Mouse (Mus musculus): Measurements from ENCODE around the gene Veph1. TPM values are rescaled to one million over a fixed set of nuclear protein-coding genes. Genes with fewer than 3 reads are reported as not detected.

Gene Veph1
- total and polyA plus RNA-seq, 3 experiments, result not detected

DNA sequence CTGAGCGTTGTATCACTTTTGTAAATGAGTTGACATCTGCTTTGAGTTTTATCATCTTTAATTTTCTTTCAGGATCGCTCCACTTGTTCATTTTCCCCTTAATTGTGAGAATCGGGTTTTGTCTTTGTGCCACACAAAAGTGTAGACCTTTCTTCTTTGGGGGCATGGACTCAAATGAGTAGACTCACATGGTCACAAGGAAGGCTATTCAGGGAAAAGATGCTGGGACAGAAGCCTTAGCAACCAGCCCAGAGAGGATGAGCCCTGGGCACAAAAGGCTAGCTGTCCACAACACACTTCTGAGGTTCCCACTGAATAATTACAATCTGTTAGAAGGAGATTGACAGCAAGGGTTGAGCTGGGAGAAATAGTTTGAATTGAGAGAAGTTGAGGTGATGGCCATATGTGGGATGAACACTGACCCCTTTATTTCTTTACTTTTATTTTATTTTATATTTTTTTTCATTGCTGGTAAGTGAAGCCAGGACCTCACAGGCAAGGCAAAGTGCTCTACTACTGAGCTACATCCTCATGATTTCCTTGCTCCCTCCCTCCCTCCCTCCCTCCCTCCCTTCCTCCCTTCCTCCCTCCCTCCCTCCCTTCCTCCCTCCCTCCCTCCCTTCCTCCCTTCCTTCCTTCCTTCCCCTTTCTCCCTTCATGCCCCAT is 126.6 kb downstream of the Veph1 start:
- Histone ChIP-seq H3K4me3 (replicated peaks in 1 of 3; ENCODE audit: low read depth in 2 of 3, low read length in 2 of 3, poor library complexity in 1 of 3) (no peak overlapping the region), H3K4me2 (ENCODE audit: insufficient read depth, low read depth, poor library complexity, severe bottlenecking) (no peak overlapping the region), H3K27me3 (replicated peaks) (no peaks in the 10 kb centered on the region), H3K27ac (ENCODE audit: insufficient read depth, low read depth) (no peak overlapping the region), H3K36me3 (replicated peaks in 1 of 2; ENCODE audit: control insufficient read depth in 1 of 2, insufficient read depth in 1 of 2, low read length in 1 of 2) (no peaks in the 10 kb centered on the region), H3K4me1 (ENCODE audit: control insufficient read depth in 1 of 2, insufficient read depth in 2 of 2) (no peaks in the 10 kb centered on the region), H3K9ac (ENCODE audit: insufficient read depth, low read depth) (no peak overlapping the region), H3K79me2 (replicated peaks; ENCODE audit: control insufficient read depth, extremely low read depth, insufficient read depth, poor library complexity, severe bottlenecking) (no peaks in the 10 kb centered on the region), H3K9me3 (replicated peaks; ENCODE audit: low read length) (no peaks in the 10 kb centered on the region)
- in situ Hi-C loops (cut with MboI; ENCODE audit: low pct_ligation_motif_present, low pct_unique_long_range_greater_than_20kb, low sequenced_read_pairs), result no loop called here
- no peak for TF ChIP-seq JUND (conservative IDR thresholded peaks at IDR 0.05; ENCODE audit: low read depth, low read length)
- TF ChIP-seq MAFK (IDR thresholded peaks at IDR 0.05; ENCODE audit: insufficient replicate concordance, low read length), result no peak
- TF ChIP-seq BHLHE40 (IDR thresholded peaks at IDR 0.05; ENCODE audit: low read depth, low read length), result no peak
- no peak for TF ChIP-seq KAT2A (IDR thresholded peaks at IDR 0.05; ENCODE audit: insufficient replicate concordance, low read length)
- no peak for TF ChIP-seq USF2 (conservative IDR thresholded peaks at IDR 0.05; ENCODE audit: low read depth, low read length)
- no peak for TF ChIP-seq POLR2AphosphoS2 (IDR thresholded peaks at IDR 0.05; ENCODE audit: low read depth, low read length)
- no peak for TF ChIP-seq TCF12 (IDR thresholded peaks at IDR 0.05; ENCODE audit: low read depth, low read length)
- no peak for TF ChIP-seq JUN (IDR thresholded peaks at IDR 0.05; ENCODE audit: insufficient read depth, low read depth, low read length)
- no peak for TF ChIP-seq EP300 (IDR thresholded peaks at IDR 0.05; ENCODE audit: low read length)
- no peak for TF ChIP-seq CHD2 (IDR thresholded peaks at IDR 0.05; ENCODE audit: low read length)
- TF ChIP-seq SIN3A (IDR thresholded peaks at IDR 0.05; ENCODE audit: low read length), result no peak
- DNase-seq (ENCODE audit: extremely low read depth), result no peak
- dilution Hi-C loops (cut with MboI; ENCODE audit: extremely low pct_ligation_motif_present, extremely low pct_unique_long_range_greater_than_20kb, low sequenced_read_pairs), result no loop called here

DNA sequence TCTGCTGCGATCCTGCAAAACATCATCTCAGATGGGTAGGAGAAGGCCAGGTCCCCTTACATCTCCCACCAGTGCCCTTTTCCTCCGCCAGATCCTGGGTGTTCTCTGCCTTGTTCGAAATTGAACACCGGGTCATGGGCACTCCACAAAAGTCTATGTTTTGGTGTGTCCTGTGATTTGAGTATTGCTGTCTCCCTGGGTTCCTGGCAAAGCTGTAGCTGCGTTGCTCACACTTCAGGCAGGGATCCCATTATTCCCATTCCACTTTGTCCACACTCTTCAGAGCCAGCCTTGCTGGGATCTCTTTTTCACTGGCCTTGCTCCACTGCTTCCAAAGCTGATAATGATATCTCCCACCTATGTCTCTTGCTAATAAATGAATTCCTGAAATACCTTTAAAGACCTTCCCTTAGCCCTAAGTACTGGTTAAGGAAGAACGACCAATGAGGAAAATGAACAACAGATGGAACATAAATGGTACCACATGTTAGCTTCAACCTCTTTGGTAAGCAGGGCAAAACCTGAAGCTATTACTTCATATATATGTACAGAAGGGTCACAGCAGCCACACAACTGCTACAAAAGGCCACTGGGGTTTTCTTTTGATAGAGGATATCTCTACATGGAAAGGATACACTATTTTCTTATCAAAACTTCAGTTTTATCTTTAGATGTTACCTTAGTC is 129.9 kb downstream of the Veph1 start:
- no peaks in the 10 kb centered on the region for H3K36me3 ChIP-seq (replicated peaks in 1 of 2; ENCODE audit: control insufficient read depth in 1 of 2, insufficient read depth in 1 of 2, low read length in 1 of 2)
- no peaks in the 10 kb centered on the region for H3K27me3 ChIP-seq (replicated peaks)
- H3K4me2 ChIP-seq (ENCODE audit: insufficient read depth, low read depth, poor library complexity, severe bottlenecking), result no peak overlapping the region
- H3K4me1 ChIP-seq (ENCODE audit: control insufficient read depth in 1 of 2, insufficient read depth in 2 of 2), result peaks cover 0 to 6% of the 10 kb centered on the region in 2 experiments; a peak in 2 of 4 replicates
- in situ Hi-C loops (cut with MboI; ENCODE audit: low pct_ligation_motif_present, low pct_unique_long_range_greater_than_20kb, low sequenced_read_pairs) (no loop called here), dilution Hi-C loops (cut with MboI; ENCODE audit: extremely low pct_ligation_motif_present, extremely low pct_unique_long_range_greater_than_20kb, low sequenced_read_pairs) (no loop called here)
- no peak for DNase-seq (ENCODE audit: extremely low read depth)
- H3K79me2 ChIP-seq (replicated peaks; ENCODE audit: control insufficient read depth, extremely low read depth, insufficient read depth, poor library complexity, severe bottlenecking), result no peaks in the 10 kb centered on the region
- H3K9me3 ChIP-seq (replicated peaks; ENCODE audit: low read length), result no peaks in the 10 kb centered on the region
- no peak for TF ChIP-seq JUND (conservative IDR thresholded peaks at IDR 0.05; ENCODE audit: low read depth, low read length)
- no peak for TF ChIP-seq ZMIZ1 (IDR thresholded peaks at IDR 0.05; ENCODE audit: low read depth, low read length)
- no peak for TF ChIP-seq BHLHE40 (IDR thresholded peaks at IDR 0.05; ENCODE audit: low read depth, low read length)
- TF ChIP-seq SIN3A (IDR thresholded peaks at IDR 0.05; ENCODE audit: low read length), result no peak
- TF ChIP-seq MEF2A (IDR thresholded peaks at IDR 0.05; ENCODE audit: borderline replicate concordance, low read depth, low read length), result no peak
- TF ChIP-seq ZC3H11A (IDR thresholded peaks at IDR 0.05; ENCODE audit: low read depth, low read length), result no peak
- TF ChIP-seq NRF1 (IDR thresholded peaks at IDR 0.05; ENCODE audit: low read depth, low read length), result no peak
- no peak for TF ChIP-seq MAX (IDR thresholded peaks at IDR 0.05; ENCODE audit: low read length)
- TF ChIP-seq MAZ (IDR thresholded peaks at IDR 0.05; ENCODE audit: low read depth, low read length), result no peak
- TF ChIP-seq TBP (conservative IDR thresholded peaks at IDR 0.05; ENCODE audit: low read depth, low read length), result no peak
- TF ChIP-seq E2F4 (IDR thresholded peaks at IDR 0.05; ENCODE audit: insufficient replicate concordance, low read depth, low read length), result no peak
- no peak for TF ChIP-seq MAFK (IDR thresholded peaks at IDR 0.05; ENCODE audit: insufficient replicate concordance, low read length)
- TF ChIP-seq MYC (IDR thresholded peaks at IDR 0.05; ENCODE audit: low read depth, low read length), result no peak
- no peak for TF ChIP-seq EP300 (IDR thresholded peaks at IDR 0.05; ENCODE audit: low read length)
- no peak for TF ChIP-seq CTCF (conservative IDR thresholded peaks at IDR 0.05 in 1 of 2, IDR thresholded peaks at IDR 0.05 in 1 of 2; ENCODE audit: low read depth in 2 of 2, low read length in 2 of 2)
- no peak overlapping the region for H3K4me3 ChIP-seq (replicated peaks in 1 of 3; ENCODE audit: low read depth in 2 of 3, low read length in 2 of 3, poor library complexity in 1 of 3)
- H3K9ac ChIP-seq (ENCODE audit: insufficient read depth, low read depth), result no peak overlapping the region
- H3K27ac ChIP-seq (ENCODE audit: insufficient read depth, low read depth), result no peak overlapping the region
